ENCODE assay signal across 15 mouse cellular contexts in genomic region chr3:144377626-144378523, GRCm38 (mm10).
DNase-seq lines count a peak whose midpoint lies in the region; ATAC-seq and TF ChIP-seq lines count a peak whose summit lies in the region.
"Had no signal": no experiment of that assay in that cellular context is flagged by ENCODE, and none has a peak within 500 bp of the region (broad histone marks: within the 10 kb centered on the region; RNA-seq: fewer than 3 reads in every experiment).

No protein-coding gene starts in this region.

- H3K4me2 ChIP-seq in forebrain, embryonic 11.5 days (ENCODE audit: low read depth, low read length, severe bottlenecking) = no peak overlapping the region
- H3K4me2 ChIP-seq in hindbrain, embryonic 15.5 days = no peak overlapping the region
- no peak overlapping the region for H3K4me2 ChIP-seq in midbrain, embryonic 15.5 days
- H3K4me2 ChIP-seq in liver, embryonic 11.5 days = no peak overlapping the region
- no peak overlapping the region for H3K4me2 ChIP-seq in kidney, embryonic 15.5 days

- TF ChIP-seq CTCF in left cerebral cortex, adult 2 months (IDR thresholded peaks at IDR 0.05) = no peak

- no peak overlapping the region for H3K9ac ChIP-seq in forebrain, embryonic 11.5 days (ENCODE audit: low read length)
- H3K9ac ChIP-seq in hindbrain, embryonic 15.5 days = no peak overlapping the region
- no peak overlapping the region for H3K9ac ChIP-seq in midbrain, embryonic 15.5 days
- H3K9ac ChIP-seq in liver, embryonic 11.5 days (ENCODE audit: low read depth, low read length) = no peak overlapping the region
- H3K9ac ChIP-seq in kidney, embryonic 15.5 days = no peak overlapping the region

- peak; percentile 34; the same call in 1 of the 2 replicates for ATAC-seq in forebrain, embryonic 11.5 days (replicated peaks; ENCODE audit: low FRiP score)
- ATAC-seq in hindbrain, embryonic 15.5 days (ENCODE audit: low FRiP score, low read depth) = 0 out of 2 replicates have a peak, but pooled peaks have one; percentile 21
- peak; percentile 21; the same call in 1 of the 2 replicates for ATAC-seq in midbrain, embryonic 15.5 days (replicated peaks)
- no peak for ATAC-seq in liver, embryonic 11.5 days (replicated peaks; ENCODE audit: low FRiP score)
- no peak for ATAC-seq in kidney, embryonic 15.5 days (replicated peaks; ENCODE audit: low FRiP score)
- ATAC-seq: activated CD4-positive, CD25-positive, alpha-beta regulatory T cell, adult 4 months had no signal

- H3K4me1 ChIP-seq in forebrain, embryonic 11.5 days (replicated peaks; ENCODE audit: control insufficient read depth, insufficient read depth, low read length) = peaks cover 14% of the 10 kb centered on the region
- H3K4me1 ChIP-seq in hindbrain, embryonic 15.5 days (replicated peaks) = peaks cover 16% of the 10 kb centered on the region
- H3K4me1 ChIP-seq in midbrain, embryonic 15.5 days = peaks cover 17% of the 10 kb centered on the region
- no peaks in the 10 kb centered on the region for H3K4me1 ChIP-seq in liver, embryonic 11.5 days (replicated peaks; ENCODE audit: control insufficient read depth, insufficient read depth, low read length)
- H3K4me1 ChIP-seq in kidney, embryonic 15.5 days = peaks cover 21% of the 10 kb centered on the region

- intact Hi-C loops in left cerebral cortex, adult 2 months (cut with DNase I) = no loop called here

- H3K27me3 ChIP-seq in forebrain, embryonic 11.5 days (ENCODE audit: control insufficient read depth, insufficient read depth, low read length) = no peaks in the 10 kb centered on the region
- H3K27me3 ChIP-seq in hindbrain, embryonic 15.5 days = no peaks in the 10 kb centered on the region
- no peaks in the 10 kb centered on the region for H3K27me3 ChIP-seq in midbrain, embryonic 15.5 days (replicated peaks)
- no peaks in the 10 kb centered on the region for H3K27me3 ChIP-seq in liver, embryonic 11.5 days (replicated peaks; ENCODE audit: control insufficient read depth, insufficient read depth, low read length)
- H3K27me3 ChIP-seq in kidney, embryonic 15.5 days = no peaks in the 10 kb centered on the region

- DNase-seq in embryo, embryonic 11 days = peak; percentile 55
- no peak for DNase-seq in forebrain, embryonic 11.5 days (ENCODE audit: low spot score)
- no peak for DNase-seq in urinary bladder, adult 2 months (ENCODE audit: low spot score)
- no peak for DNase-seq in liver, embryonic 11.5 days (ENCODE audit: low spot score)
- DNase-seq in left cerebral cortex, adult 2 months (ENCODE audit: extremely low spot score in 1 of 2, low spot score in 2 of 2) = no peak
- DNase-seq: heart, adult 11 months; kidney, postnatal 36 days; left cerebral cortex, postnatal 4 days; lung, postnatal 14 days; thymus, adult 2 months had no signal

- H3K36me3 ChIP-seq in forebrain, embryonic 11.5 days (ENCODE audit: control insufficient read depth, insufficient read depth, low read length) = no peaks in the 10 kb centered on the region
- H3K36me3 ChIP-seq in hindbrain, embryonic 15.5 days = no peaks in the 10 kb centered on the region
- no peaks in the 10 kb centered on the region for H3K36me3 ChIP-seq in midbrain, embryonic 15.5 days (replicated peaks)
- H3K36me3 ChIP-seq in liver, embryonic 11.5 days (ENCODE audit: control insufficient read depth, insufficient read depth, low read length) = no peaks in the 10 kb centered on the region
- H3K36me3 ChIP-seq in kidney, embryonic 15.5 days = no peaks in the 10 kb centered on the region

- H3K27ac ChIP-seq in forebrain, embryonic 11.5 days (ENCODE audit: low read depth, low read length) = no peak overlapping the region
- peak overlapping the region; percentile 60 for H3K27ac ChIP-seq in hindbrain, embryonic 15.5 days (replicated peaks)
- H3K27ac ChIP-seq in midbrain, embryonic 15.5 days = peak overlapping the region; percentile 20; the same call in 1 of the 2 replicates
- no peak overlapping the region for H3K27ac ChIP-seq in liver, embryonic 11.5 days (ENCODE audit: low read depth, low read length)
- no peak overlapping the region for H3K27ac ChIP-seq in kidney, embryonic 15.5 days
- no peak overlapping the region for H3K27ac ChIP-seq in left cerebral cortex, adult 2 months

- H3K4me3 ChIP-seq in forebrain, embryonic 11.5 days (ENCODE audit: low read depth, low read length) = no peak overlapping the region
- no peak overlapping the region for H3K4me3 ChIP-seq in hindbrain, embryonic 15.5 days
- H3K4me3 ChIP-seq in midbrain, embryonic 15.5 days = no peak overlapping the region
- H3K4me3 ChIP-seq in liver, embryonic 11.5 days (ENCODE audit: low read depth, low read length) = no peak overlapping the region
- no peak overlapping the region for H3K4me3 ChIP-seq in kidney, embryonic 15.5 days (replicated peaks)
- H3K4me3 ChIP-seq in left cerebral cortex, adult 2 months = no peak overlapping the region
- H3K4me3 ChIP-seq: erythroblast, embryonic 14.5 days had no signal

- WGBS in forebrain, embryonic 11.5 days = 36% methylated on average over 18 of the region's 18 CpGs
- WGBS in hindbrain, embryonic 15.5 days = 32% methylated on average over 18 of the region's 18 CpGs
- WGBS in midbrain, embryonic 15.5 days = 41% methylated on average over 18 of the region's 18 CpGs
- 71% methylated on average over 18 of the region's 18 CpGs for WGBS in liver, embryonic 11.5 days
- WGBS in kidney, embryonic 15.5 days = 48% methylated on average over 18 of the region's 18 CpGs

- no peaks in the 10 kb centered on the region for H3K9me3 ChIP-seq in forebrain, embryonic 11.5 days (ENCODE audit: control insufficient read depth, low read length)
- H3K9me3 ChIP-seq in hindbrain, embryonic 15.5 days = no peaks in the 10 kb centered on the region
- H3K9me3 ChIP-seq in midbrain, embryonic 15.5 days = no peaks in the 10 kb centered on the region
- H3K9me3 ChIP-seq in liver, embryonic 11.5 days (ENCODE audit: control insufficient read depth, low read length) = no peaks in the 10 kb centered on the region
- no peaks in the 10 kb centered on the region for H3K9me3 ChIP-seq in kidney, embryonic 15.5 days (replicated peaks)

Comparison
In these comparisons a context has a peak if more than half of its experiments do, and no peak if none do; other contexts are left out.
1. ATAC-seq: peak in forebrain, embryonic 11.5 days (single experiment), hindbrain, embryonic 15.5 days (single experiment) and midbrain, embryonic 15.5 days (single experiment); none in liver, embryonic 11.5 days (single experiment) and kidney, embryonic 15.5 days (single experiment).
2. H3K27ac ChIP-seq: peak in hindbrain, embryonic 15.5 days (single experiment) and midbrain, embryonic 15.5 days (single experiment); none in forebrain, embryonic 11.5 days (single experiment), liver, embryonic 11.5 days (single experiment), kidney, embryonic 15.5 days (single experiment) and left cerebral cortex, adult 2 months (single experiment).